Mouse (Mus musculus) thymus, adult 2 months (tissue): ENCODE data around the gene Fancg. TPM values are rescaled to one million over a fixed set of nuclear protein-coding genes. Genes with fewer than 3 reads are reported as not detected.

Source experiments
- DNase-seq: peaks from one replicate; pipeline ENCODE4 v3.0.0; 2021
- H3K27ac ChIP-seq: fragments of 200-500 bp; 2 replicates; pipeline ENCODE4 v1.5.1; 2012; ENCODE audit warnings: low read length, control low read depth; ENCODE audit not compliant: control insufficient read depth, insufficient read depth
- H3K27me3 ChIP-seq: fragments of 200-500 bp; 2 replicates; pipeline ENCODE4 v1.6.1; 2012; ENCODE audit warnings: mild to moderate bottlenecking, low read length, moderate library complexity, mixed read lengths; ENCODE audit not compliant: control insufficient read depth, insufficient read depth
- H3K36me3 ChIP-seq: fragments of 200-500 bp; 2 replicates; pipeline ENCODE4 v1.6.1; 2012; ENCODE audit warnings: mild to moderate bottlenecking, low read length, moderate library complexity; ENCODE audit not compliant: control insufficient read depth, insufficient read depth
- H3K4me1 ChIP-seq: fragments of 200-500 bp; replicated peaks from 2 replicates; pipeline ENCODE4 v1.6.1; 2012; ENCODE audit warnings: low read length; ENCODE audit not compliant: control insufficient read depth, insufficient read depth
- H3K4me3 ChIP-seq: fragments of 200-500 bp; 2 replicates; pipeline ENCODE4 v1.5.1; 2012; ENCODE audit warnings: mild to moderate bottlenecking, low read length, control low read depth, moderate library complexity; ENCODE audit not compliant: control insufficient read depth, insufficient read depth
- CTCF ChIP-seq: fragments of 200-500 bp; IDR thresholded peaks from 2 replicates; pipeline ENCODE4 v1.5.1; 2012; ENCODE audit warnings: mild to moderate bottlenecking, control low read depth, low read length, moderate library complexity, borderline replicate concordance; ENCODE audit not compliant: control insufficient read depth, poor library complexity, insufficient read depth; ENCODE audit errors: extremely low read depth
- POLR2A ChIP-seq: fragments of 200-500 bp; IDR thresholded peaks from 2 replicates; pipeline ENCODE4 v1.6.1; 2012; ENCODE audit warnings: mild to moderate bottlenecking, low read length, control low read depth, moderate library complexity; ENCODE audit not compliant: control insufficient read depth, poor library complexity, insufficient read depth; ENCODE audit errors: extremely low read depth
- WGBS: fragments of 180-500 bp; shearing (Covaris S2); methylation state at CpG from one replicate; pipeline ENCODE4 v1.1.7; 2018; 5-methylcytosine and 5-hydroxymethylcytosine counted together
- polyA plus RNA-seq: library from polyadenylated mRNA; depleted of rRNA; stranded (reverse); fragments of >200 nt; gene quantifications from 2 replicates; pipeline ENCODE4 v1.2.3, GENCODE M21; 2012; rRNA removed

Gene Fancg
- polyA plus RNA-seq, 1 experiment: 50.0 TPM

GRCm38 (mm10) chr4:42954297-42954696 is 56.0 kb downstream of the Fancg start:
- Histone ChIP-seq H3K27ac (no peak overlapping the region), H3K4me3 (no peak overlapping the region), H3K36me3 (no peaks in the 10 kb centered on the region), H3K27me3 (no peaks in the 10 kb centered on the region), H3K4me1 (peaks cover 21% of the 10 kb centered on the region)
- TF ChIP-seq POLR2A (no peak), CTCF (peak; percentile 90)
- WGBS: 31% methylated on average over 10 of the region's 10 CpGs
- peak; percentile 35 for DNase-seq

GRCm38 (mm10) chr4:42953435-42954094 is 56.7 kb downstream of the Fancg start:
- 85% methylated on average over 10 of the region's 10 CpGs for WGBS
- Histone ChIP-seq H3K27me3 (no peaks in the 10 kb centered on the region), H3K4me3 (no peak overlapping the region), H3K36me3 (no peaks in the 10 kb centered on the region), H3K27ac (no peak overlapping the region), H3K4me1 (peaks cover 23% of the 10 kb centered on the region)
- TF ChIP-seq POLR2A (no peak), CTCF (no peak)
- DNase-seq: no peak

GRCm38 (mm10) chr4:42952563-42952962 is 57.7 kb downstream of the Fancg start:
- DNase-seq: no peak
- Histone ChIP-seq H3K4me3 (no peak overlapping the region), H3K4me1 (peaks cover 23% of the 10 kb centered on the region), H3K27me3 (no peaks in the 10 kb centered on the region), H3K36me3 (no peaks in the 10 kb centered on the region), H3K27ac (no peak overlapping the region)
- WGBS: 97% methylated on average over 7 of the region's 7 CpGs
- TF ChIP-seq CTCF (no peak), POLR2A (no peak)

Other genes with a start within 250 kb of the Fancg start
- 453 and 548 TPM in 2 replicates for gene Ccl21a, start 236.5 kb downstream of the Fancg start, polyA plus RNA-seq
- gene Fam205a1, start 156.6 kb downstream of the Fancg start, polyA plus RNA-seq: 0.04 TPM in 1 of 2 replicates, not detected in the other
- gene Gm12394, start 153.7 kb downstream of the Fancg start, polyA plus RNA-seq: not detected in 2 replicates
- not detected in 2 replicates for gene Fam205c, start 136.3 kb downstream of the Fancg start, polyA plus RNA-seq
- gene Phf24, start 93.8 kb downstream of the Fancg start, polyA plus RNA-seq: 1.5 and 2.3 TPM in 2 replicates
- 9.1 and 12.6 TPM in 2 replicates for gene Dnajb5, start 60.7 kb downstream of the Fancg start, polyA plus RNA-seq
- not detected in 2 replicates for gene 1700022I11Rik, start 40.9 kb downstream of the Fancg start, polyA plus RNA-seq
- gene Vcp, start 10.0 kb downstream of the Fancg start, polyA plus RNA-seq: 126 and 169 TPM in 2 replicates
- 47.4 and 54.5 TPM in 2 replicates for gene Pigo, start 15.3 kb upstream of the Fancg start, polyA plus RNA-seq
- gene Stoml2, start 21.2 kb upstream of the Fancg start, polyA plus RNA-seq: 71.2 and 78.5 TPM in 2 replicates
- 8.3 and 9.8 TPM in 2 replicates for gene Fam214b, start 35.7 kb upstream of the Fancg start, polyA plus RNA-seq
- gene Unc13b, start 48.4 kb upstream of the Fancg start, polyA plus RNA-seq: 1.7 and 2.7 TPM in 2 replicates